Mouse (Mus musculus): ENCODE data around the gene Olfr235.
"Not testable (repeated sequence)": the region's sequence is repeated elsewhere in the genome, so short reads cannot be mapped to it uniquely, and the experiment has no call there.

The Olfr235 gene

GRCm38 (mm10) chr19:12260732-12261131 lies at the start of gene Olfr235:
Olfr235 (plus strand) TSS chr19:12261032.
- no peak for DNase-seq

DNA sequence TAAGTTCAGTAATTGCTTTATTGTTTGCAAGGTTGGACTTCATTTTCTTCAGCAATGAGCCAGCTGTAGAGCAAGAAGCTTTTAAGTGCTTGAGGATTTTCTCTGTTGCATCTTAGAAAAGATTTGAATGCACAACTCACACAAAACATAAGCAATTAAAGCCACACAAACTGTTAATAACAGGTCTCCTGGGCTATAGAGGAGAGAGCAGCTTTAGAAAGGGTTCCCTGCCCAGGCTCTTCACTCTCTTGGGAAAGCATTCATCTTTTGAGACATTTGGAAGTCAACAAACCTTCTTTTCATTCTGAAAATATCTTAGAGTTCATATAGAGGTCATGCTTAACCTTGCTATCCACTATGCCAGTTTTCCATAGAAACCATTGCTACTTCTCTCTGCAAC lies 28.3 kb upstream of the Olfr235 start, which contains the start of gene Olfr1432:
Olfr1432 (minus strand) TSS at position 101 of the 400 bp plus-strand sequence.
- not testable (repeated sequence) for DNase-seq

DNA sequence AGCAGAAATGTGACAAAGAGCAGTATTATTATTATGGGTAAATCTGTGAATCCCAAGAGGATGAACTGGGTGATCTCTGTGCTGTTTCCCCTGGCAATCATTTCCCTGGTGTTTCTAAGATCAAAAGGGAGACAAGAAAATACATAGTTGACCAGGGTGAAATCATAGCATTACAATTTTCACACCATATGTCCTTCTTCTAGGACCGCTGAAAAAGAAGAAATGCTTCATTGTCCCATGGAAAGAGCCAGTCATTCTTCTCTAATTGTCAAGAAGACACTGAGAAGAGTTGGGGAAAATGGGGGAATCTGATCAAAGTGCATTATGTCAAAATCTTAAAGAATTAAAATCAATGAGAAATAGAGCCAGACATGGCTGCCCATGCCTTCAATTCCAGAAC lies 19.3 kb upstream of the Olfr235 start, which contains the start of gene Olfr262:
Olfr262 (minus strand) TSS at position 101 of the 400 bp plus-strand sequence.
- DNase-seq, result no peak

GRCm38 (mm10) chr19:12279554-12279953 lies 18.7 kb downstream of the Olfr235 start, which contains the start of gene Olfr1434:
Olfr1434 (plus strand) TSS chr19:12279854.
- DNase-seq, result no peak

DNA sequence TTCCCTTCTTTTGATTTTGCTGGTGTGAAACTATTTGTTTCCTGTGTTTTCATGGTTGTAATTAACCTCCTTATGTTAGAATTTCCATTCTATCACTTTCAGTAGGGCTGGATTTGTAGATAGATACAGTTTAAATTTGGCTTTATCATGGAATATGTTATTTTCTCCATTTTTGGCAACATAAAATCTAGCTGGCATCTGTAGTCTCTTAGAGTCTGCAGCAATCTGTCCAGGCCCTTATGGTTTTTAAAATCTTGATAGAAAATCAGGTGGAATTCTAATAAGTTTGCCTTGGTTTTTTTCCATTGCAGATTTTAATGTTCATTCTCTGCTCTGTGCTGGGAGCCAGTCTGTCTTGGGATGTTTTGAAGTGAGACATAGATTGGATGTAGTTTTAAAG lies 32.1 kb downstream of the Olfr235 start:
- no peak for DNase-seq

DNA sequence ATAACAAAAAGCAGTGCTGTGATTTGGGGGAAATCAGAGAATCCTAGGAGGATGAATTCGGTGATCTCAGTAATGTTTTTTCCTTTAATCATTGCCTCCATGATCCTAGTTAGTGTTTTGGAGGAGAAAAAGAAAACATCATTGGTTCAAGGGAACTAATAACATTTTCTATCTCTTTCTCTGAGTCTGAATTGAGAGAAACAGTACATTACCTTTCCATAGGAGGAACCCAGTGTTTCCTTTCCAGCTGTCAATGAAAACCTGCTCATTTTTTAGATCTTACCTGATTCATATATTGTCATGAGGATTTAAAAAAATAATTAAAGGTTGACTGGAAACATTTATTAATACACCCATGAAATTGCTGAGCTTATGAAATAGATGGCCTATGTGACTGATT lies 38.2 kb downstream of the Olfr235 start, which contains the start of gene Olfr1436:
Olfr1436 (minus strand) TSS at position 101 of the 400 bp plus-strand sequence.
- DNase-seq, result not testable (repeated sequence)

All from right cerebral cortex, postnatal 4 days (tissue).